Mouse (Mus musculus) thymus, adult 2 months (tissue): ENCODE data around the gene Cdk1. TPM values are rescaled to one million over a fixed set of nuclear protein-coding genes. Genes with fewer than 3 reads are reported as not detected.

Source experiments
- DNase-seq: peaks from one replicate; pipeline ENCODE4 v3.0.0; 2021
- H3K27ac ChIP-seq: fragments of 200-500 bp; 2 replicates; pipeline ENCODE4 v1.5.1; 2012; ENCODE audit warnings: low read length, control low read depth; ENCODE audit not compliant: control insufficient read depth, insufficient read depth
- H3K27me3 ChIP-seq: fragments of 200-500 bp; 2 replicates; pipeline ENCODE4 v1.6.1; 2012; ENCODE audit warnings: mild to moderate bottlenecking, low read length, moderate library complexity, mixed read lengths; ENCODE audit not compliant: control insufficient read depth, insufficient read depth
- H3K36me3 ChIP-seq: fragments of 200-500 bp; 2 replicates; pipeline ENCODE4 v1.6.1; 2012; ENCODE audit warnings: mild to moderate bottlenecking, low read length, moderate library complexity; ENCODE audit not compliant: control insufficient read depth, insufficient read depth
- H3K4me1 ChIP-seq: fragments of 200-500 bp; replicated peaks from 2 replicates; pipeline ENCODE4 v1.6.1; 2012; ENCODE audit warnings: low read length; ENCODE audit not compliant: control insufficient read depth, insufficient read depth
- H3K4me3 ChIP-seq: fragments of 200-500 bp; 2 replicates; pipeline ENCODE4 v1.5.1; 2012; ENCODE audit warnings: mild to moderate bottlenecking, low read length, control low read depth, moderate library complexity; ENCODE audit not compliant: control insufficient read depth, insufficient read depth
- CTCF ChIP-seq: fragments of 200-500 bp; IDR thresholded peaks from 2 replicates; pipeline ENCODE4 v1.5.1; 2012; ENCODE audit warnings: mild to moderate bottlenecking, control low read depth, low read length, moderate library complexity, borderline replicate concordance; ENCODE audit not compliant: control insufficient read depth, poor library complexity, insufficient read depth; ENCODE audit errors: extremely low read depth
- POLR2A ChIP-seq: fragments of 200-500 bp; IDR thresholded peaks from 2 replicates; pipeline ENCODE4 v1.6.1; 2012; ENCODE audit warnings: mild to moderate bottlenecking, low read length, control low read depth, moderate library complexity; ENCODE audit not compliant: control insufficient read depth, poor library complexity, insufficient read depth; ENCODE audit errors: extremely low read depth
- WGBS: fragments of 180-500 bp; shearing (Covaris S2); methylation state at CpG from one replicate; pipeline ENCODE4 v1.1.7; 2018; 5-methylcytosine and 5-hydroxymethylcytosine counted together
- polyA plus RNA-seq: library from polyadenylated mRNA; depleted of rRNA; stranded (reverse); fragments of >200 nt; gene quantifications from 2 replicates; pipeline ENCODE4 v1.2.3, GENCODE M21; 2012

Cdk1 gene
- polyA plus RNA-seq, 1 experiment = 131 TPM

- H3K4me1 ChIP-seq = no peaks in the 10 kb centered on the region
- WGBS = 96% methylated on average over 3 of the region's 3 CpGs
- H3K27me3 ChIP-seq = no peaks in the 10 kb centered on the region
- TF ChIP-seq POLR2A = no peak
- DNase-seq = no peak
- H3K36me3 ChIP-seq = no peaks in the 10 kb centered on the region
- no peak overlapping the region for H3K4me3 ChIP-seq
- no peak overlapping the region for H3K27ac ChIP-seq
Measured at GRCm38 (mm10) chr10:69326433-69326832, 26.3 kb downstream of the Cdk1 start.

GRCm38 (mm10) chr10:69324816-69325215 lies 27.9 kb downstream of the Cdk1 start:
- no peaks in the 10 kb centered on the region for H3K27me3 ChIP-seq
- H3K4me1 ChIP-seq = no peaks in the 10 kb centered on the region
- WGBS = 94% methylated on average over 7 of the region's 7 CpGs
- DNase-seq = no peak
- H3K4me3 ChIP-seq = no peak overlapping the region
- no peak overlapping the region for H3K27ac ChIP-seq
- TF ChIP-seq POLR2A = no peak
- no peak for TF ChIP-seq CTCF
- no peaks in the 10 kb centered on the region for H3K36me3 ChIP-seq

GRCm38 (mm10) chr10:69323986-69324385 lies 28.8 kb downstream of the Cdk1 start:
- TF ChIP-seq POLR2A = no peak
- TF ChIP-seq CTCF = no peak
- H3K27ac ChIP-seq = no peak overlapping the region
- 91% methylated on average over 13 of the region's 13 CpGs for WGBS
- DNase-seq = no peak
- no peak overlapping the region for H3K4me3 ChIP-seq
- no peaks in the 10 kb centered on the region for H3K36me3 ChIP-seq
- no peaks in the 10 kb centered on the region for H3K4me1 ChIP-seq
- no peaks in the 10 kb centered on the region for H3K27me3 ChIP-seq

- H3K36me3 ChIP-seq = no peaks in the 10 kb centered on the region
- H3K27me3 ChIP-seq = no peaks in the 10 kb centered on the region
- H3K27ac ChIP-seq = no peak overlapping the region
- no peaks in the 10 kb centered on the region for H3K4me1 ChIP-seq
- WGBS = 59% methylated on average over 15 of the region's 15 CpGs
- H3K4me3 ChIP-seq = no peak overlapping the region
- DNase-seq = no peak
- TF ChIP-seq POLR2A (no peak), CTCF (no peak)
Measured at GRCm38 (mm10) chr10:69321519-69322035, 31.2 kb downstream of the Cdk1 start.

GRCm38 (mm10) chr10:69320667-69321518 lies 31.8 kb downstream of the Cdk1 start:
- WGBS = 13% methylated on average over 21 of the region's 21 CpGs
- Histone ChIP-seq H3K27ac (no peak overlapping the region), H3K36me3 (no peaks in the 10 kb centered on the region), H3K27me3 (no peaks in the 10 kb centered on the region), H3K4me3 (no peak overlapping the region), H3K4me1 (no peaks in the 10 kb centered on the region)
- peak; percentile 65 for DNase-seq
- TF ChIP-seq CTCF (peak; percentile 94), POLR2A (no peak)

GRCm38 (mm10) chr10:69318514-69318913 lies 34.2 kb downstream of the Cdk1 start:
- Histone ChIP-seq H3K27me3 (no peaks in the 10 kb centered on the region), H3K4me3 (no peak overlapping the region), H3K4me1 (no peaks in the 10 kb centered on the region), H3K36me3 (no peaks in the 10 kb centered on the region), H3K27ac (no peak overlapping the region)
- DNase-seq = no peak
- TF ChIP-seq CTCF (no peak), POLR2A (no peak)
- WGBS = 96% methylated on average over 11 of the region's 11 CpGs
